Mouse (Mus musculus): ENCODE data around the gene Nr5a2. TPM values are rescaled to one million over a fixed set of nuclear protein-coding genes. Genes with fewer than 3 reads are reported as not detected.

Nr5a2 gene
- polyA plus RNA-seq, 1 experiment from 2014 or later = 1.6 TPM

- no peaks in the 10 kb centered on the region for H3K36me3 ChIP-seq
- H3K4me2 ChIP-seq = no peak overlapping the region
- no peaks in the 10 kb centered on the region for H3K9me3 ChIP-seq (replicated peaks)
- no peaks in the 10 kb centered on the region for H3K4me1 ChIP-seq
- ATAC-seq (ENCODE audit: low FRiP score) = no peak
- H3K27me3 ChIP-seq (replicated peaks) = no peaks in the 10 kb centered on the region
- no peak overlapping the region for H3K4me3 ChIP-seq (replicated peaks)
- H3K9ac ChIP-seq (replicated peaks) = no peak overlapping the region
- WGBS = 73% methylated on average over 9 of the region's 9 CpGs
- no peak overlapping the region for H3K27ac ChIP-seq (replicated peaks)
These were observed 93.7 kb downstream of the Nr5a2 start for GRCm38 (mm10) chr1:136866481-136867092.

GRCm38 (mm10) chr1:136863209-136863608 lies 97.0 kb downstream of the Nr5a2 start:
- H3K9me3 ChIP-seq (replicated peaks) = no peaks in the 10 kb centered on the region
- no peaks in the 10 kb centered on the region for H3K27me3 ChIP-seq (replicated peaks)
- no peaks in the 10 kb centered on the region for H3K4me1 ChIP-seq
- no peak for ATAC-seq (ENCODE audit: low FRiP score)
- no peak overlapping the region for H3K4me2 ChIP-seq
- no peak overlapping the region for H3K4me3 ChIP-seq (replicated peaks)
- 93% methylated on average over 6 of the region's 6 CpGs for WGBS
- H3K9ac ChIP-seq (replicated peaks) = no peak overlapping the region
- H3K36me3 ChIP-seq = no peaks in the 10 kb centered on the region
- no peak overlapping the region for H3K27ac ChIP-seq (replicated peaks)

GRCm38 (mm10) chr1:136859454-136859853 lies 100.8 kb downstream of the Nr5a2 start:
- no peak overlapping the region for H3K9ac ChIP-seq (replicated peaks)
- H3K27me3 ChIP-seq (replicated peaks) = no peaks in the 10 kb centered on the region
- no peak overlapping the region for H3K4me3 ChIP-seq (replicated peaks)
- H3K4me1 ChIP-seq = no peaks in the 10 kb centered on the region
- H3K36me3 ChIP-seq = no peaks in the 10 kb centered on the region
- 60% methylated on average over 4 of the region's 4 CpGs for WGBS
- ATAC-seq (ENCODE audit: low FRiP score) = no peak
- H3K9me3 ChIP-seq (replicated peaks) = no peaks in the 10 kb centered on the region
- H3K4me2 ChIP-seq = no peak overlapping the region
- H3K27ac ChIP-seq (replicated peaks) = no peak overlapping the region

GRCm38 (mm10) chr1:136858724-136859123 lies 101.5 kb downstream of the Nr5a2 start:
- H3K9me3 ChIP-seq (replicated peaks) = no peaks in the 10 kb centered on the region
- no peaks in the 10 kb centered on the region for H3K4me1 ChIP-seq
- no peak for ATAC-seq (ENCODE audit: low FRiP score)
- no peak overlapping the region for H3K4me3 ChIP-seq (replicated peaks)
- no peaks in the 10 kb centered on the region for H3K27me3 ChIP-seq (replicated peaks)
- H3K9ac ChIP-seq (replicated peaks) = no peak overlapping the region
- H3K4me2 ChIP-seq = no peak overlapping the region
- H3K27ac ChIP-seq (replicated peaks) = no peak overlapping the region
- H3K36me3 ChIP-seq = no peaks in the 10 kb centered on the region
- WGBS = 85% methylated on average over 4 of the region's 4 CpGs

GRCm38 (mm10) chr1:136856104-136856503 lies 104.1 kb downstream of the Nr5a2 start:
- H3K4me2 ChIP-seq = no peak overlapping the region
- H3K9me3 ChIP-seq (replicated peaks) = no peaks in the 10 kb centered on the region
- H3K9ac ChIP-seq (replicated peaks) = no peak overlapping the region
- H3K36me3 ChIP-seq = no peaks in the 10 kb centered on the region
- H3K27me3 ChIP-seq (replicated peaks) = no peaks in the 10 kb centered on the region
- 91% methylated on average over 3 of the region's 3 CpGs for WGBS
- ATAC-seq (ENCODE audit: low FRiP score) = no peak
- no peaks in the 10 kb centered on the region for H3K4me1 ChIP-seq
- H3K4me3 ChIP-seq (replicated peaks) = no peak overlapping the region
- H3K27ac ChIP-seq (replicated peaks) = no peak overlapping the region

- H3K9ac ChIP-seq (replicated peaks) = no peak overlapping the region
- 87% methylated on average over 6 of the region's 6 CpGs for WGBS
- no peak for ATAC-seq (ENCODE audit: low FRiP score)
- no peak overlapping the region for H3K4me3 ChIP-seq (replicated peaks)
- no peaks in the 10 kb centered on the region for H3K9me3 ChIP-seq (replicated peaks)
- H3K4me1 ChIP-seq = no peaks in the 10 kb centered on the region
- no peak overlapping the region for H3K4me2 ChIP-seq
- H3K36me3 ChIP-seq = no peaks in the 10 kb centered on the region
- H3K27ac ChIP-seq (replicated peaks) = no peak overlapping the region
- no peaks in the 10 kb centered on the region for H3K27me3 ChIP-seq (replicated peaks)
These were observed 111.5 kb downstream of the Nr5a2 start for GRCm38 (mm10) chr1:136848791-136849190.

GRCm38 (mm10) chr1:136846081-136846480 lies 114.2 kb downstream of the Nr5a2 start:
- Histone ChIP-seq H3K27ac (replicated peaks) (no peak overlapping the region), H3K4me3 (replicated peaks) (no peak overlapping the region), H3K9me3 (replicated peaks) (no peaks in the 10 kb centered on the region), H3K36me3 (no peaks in the 10 kb centered on the region), H3K27me3 (replicated peaks) (no peaks in the 10 kb centered on the region), H3K9ac (replicated peaks) (no peak overlapping the region), H3K4me2 (no peak overlapping the region), H3K4me1 (no peaks in the 10 kb centered on the region)
- no peak for ATAC-seq (ENCODE audit: low FRiP score)
- 41% methylated on average over 2 of the region's 2 CpGs for WGBS

GRCm38 (mm10) chr1:136845341-136845740 lies 114.9 kb downstream of the Nr5a2 start:
- Histone ChIP-seq H3K9me3 (replicated peaks) (no peaks in the 10 kb centered on the region), H3K27me3 (replicated peaks) (no peaks in the 10 kb centered on the region), H3K27ac (replicated peaks) (no peak overlapping the region), H3K9ac (replicated peaks) (no peak overlapping the region), H3K36me3 (no peaks in the 10 kb centered on the region), H3K4me2 (no peak overlapping the region), H3K4me1 (no peaks in the 10 kb centered on the region), H3K4me3 (replicated peaks) (no peak overlapping the region)
- WGBS = 84% methylated on average over 9 of the region's 9 CpGs
- ATAC-seq (ENCODE audit: low FRiP score) = no peak

GRCm38 (mm10) chr1:136840512-136840911 lies 119.7 kb downstream of the Nr5a2 start:
- 87% methylated on average over 7 of the region's 7 CpGs for WGBS
- no peaks in the 10 kb centered on the region for H3K36me3 ChIP-seq
- ATAC-seq (ENCODE audit: low FRiP score) = no peak
- no peak overlapping the region for H3K27ac ChIP-seq (replicated peaks)
- H3K9me3 ChIP-seq (replicated peaks) = no peaks in the 10 kb centered on the region
- no peaks in the 10 kb centered on the region for H3K27me3 ChIP-seq (replicated peaks)
- H3K4me2 ChIP-seq = no peak overlapping the region
- H3K9ac ChIP-seq (replicated peaks) = no peak overlapping the region
- H3K4me3 ChIP-seq (replicated peaks) = no peak overlapping the region
- H3K4me1 ChIP-seq = no peaks in the 10 kb centered on the region

- no peaks in the 10 kb centered on the region for H3K36me3 ChIP-seq
- H3K4me2 ChIP-seq = no peak overlapping the region
- WGBS = 77% methylated on average over 10 of the region's 10 CpGs
- H3K9me3 ChIP-seq (replicated peaks) = no peaks in the 10 kb centered on the region
- no peaks in the 10 kb centered on the region for H3K4me1 ChIP-seq
- no peak for ATAC-seq (ENCODE audit: low FRiP score)
- no peaks in the 10 kb centered on the region for H3K27me3 ChIP-seq (replicated peaks)
- no peak overlapping the region for H3K9ac ChIP-seq (replicated peaks)
- no peak overlapping the region for H3K27ac ChIP-seq (replicated peaks)
- H3K4me3 ChIP-seq (replicated peaks) = no peak overlapping the region
These were observed 121.0 kb downstream of the Nr5a2 start for GRCm38 (mm10) chr1:136839202-136839601.

- H3K9ac ChIP-seq (replicated peaks) = no peak overlapping the region
- H3K4me3 ChIP-seq (replicated peaks) = no peak overlapping the region
- H3K36me3 ChIP-seq = no peaks in the 10 kb centered on the region
- H3K4me1 ChIP-seq = no peaks in the 10 kb centered on the region
- 60% methylated on average over 12 of the region's 12 CpGs for WGBS
- H3K27me3 ChIP-seq (replicated peaks) = no peaks in the 10 kb centered on the region
- no peaks in the 10 kb centered on the region for H3K9me3 ChIP-seq (replicated peaks)
- no peak overlapping the region for H3K27ac ChIP-seq (replicated peaks)
- ATAC-seq (ENCODE audit: low FRiP score) = no peak
- no peak overlapping the region for H3K4me2 ChIP-seq
These were observed 127.7 kb downstream of the Nr5a2 start for GRCm38 (mm10) chr1:136832305-136833152.

- H3K9ac ChIP-seq (replicated peaks) = no peak overlapping the region
- no peaks in the 10 kb centered on the region for H3K36me3 ChIP-seq
- H3K9me3 ChIP-seq (replicated peaks) = no peaks in the 10 kb centered on the region
- WGBS = 92% methylated on average over 6 of the region's 6 CpGs
- H3K27me3 ChIP-seq (replicated peaks) = no peaks in the 10 kb centered on the region
- no peak overlapping the region for H3K27ac ChIP-seq (replicated peaks)
- no peak overlapping the region for H3K4me3 ChIP-seq (replicated peaks)
- H3K4me2 ChIP-seq = no peak overlapping the region
- H3K4me1 ChIP-seq = no peaks in the 10 kb centered on the region
- no peak for ATAC-seq (ENCODE audit: low FRiP score)
These were observed 129.3 kb downstream of the Nr5a2 start for GRCm38 (mm10) chr1:136830992-136831391.

Measured in neural tube, embryonic 15.5 days (tissue).